Mouse (Mus musculus) E14TG2a.4 (cell line): ENCODE results near the gene Ush2a.

Experiments
- CTCF ChIP-seq: conservative IDR thresholded peaks from 2 replicates; pipeline ENCODE4 v1.5.1; 2014; ENCODE audit warnings: low read length
- NANOG ChIP-seq: IDR thresholded peaks from 2 replicates; pipeline ENCODE4 v1.6.1; 2014; ENCODE audit warnings: borderline replicate concordance, low read length, mixed read lengths

DNA sequence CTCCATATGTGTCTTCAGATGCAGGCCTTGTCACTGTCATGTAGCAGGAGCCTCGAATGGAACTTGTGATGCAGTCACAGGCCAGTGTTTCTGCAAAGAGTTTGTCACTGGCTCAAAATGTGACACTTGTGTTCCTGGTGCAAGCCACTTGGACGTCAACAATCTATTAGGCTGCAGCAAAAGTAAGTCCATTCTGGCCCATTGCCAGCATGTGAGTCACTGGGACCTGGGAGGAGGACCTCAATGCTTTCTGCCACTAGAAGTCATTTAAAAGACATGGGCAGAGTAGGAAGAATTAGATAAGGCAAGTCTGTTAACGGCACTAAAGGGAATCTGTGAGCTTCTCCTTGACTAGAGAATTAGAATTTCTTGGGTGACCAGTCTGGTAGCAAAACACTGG is 168.9 kb downstream of the Ush2a start:
- TF ChIP-seq CTCF (no peak), NANOG (no peak)
